Mouse (Mus musculus) Patski (cell line): ENCODE results near the gene Sp1. TPM values are rescaled to one million over a fixed set of nuclear protein-coding genes. Genes with fewer than 3 reads are reported as not detected.

Experiments
- ATAC-seq: fragments of 100-300 bp; one replicate; pipeline ENCODE4 v1.8.0; 2021
- CTCF ChIA-PET: fragments of 350-600 bp; sonication (Branson Sonifier 250); formaldehyde crosslinking; loops from one replicate; lab custom pipeline; 2022; ENCODE audit warnings: inconsistent platforms; lab: Charles Lee
- POLR2A ChIA-PET: fragments of 350-600 bp; sonication (Branson Sonifier 250); formaldehyde crosslinking; loops from one replicate; lab custom pipeline; 2022; ENCODE audit warnings: antibody characterized with exemption, inconsistent platforms; lab: Charles Lee
- DNase-seq: peaks from one replicate; pipeline ENCODE4 v3.0.0-alpha.2; 2011; ENCODE audit warnings: low read depth, low spot score
- H3K27me3 ChIP-seq: fragments of 371-371 bp; one replicate; pipeline ENCODE4 v1.5.1; 2021
- CTCF ChIP-seq: fragments of 100-300 bp; IDR thresholded peaks from one replicate; pipeline ENCODE4 v1.5.1; 2021
- in situ Hi-C: fragments of 300-500 bp; cut with MboI; formaldehyde crosslinking; loops from 3 replicates; pipeline ENCODE4 v1.11.1; 2018; ENCODE audit warnings: low pct_unique_long_range_greater_than_20kb, mixed read lengths
- polyA plus RNA-seq: library from polyadenylated mRNA; unstranded; gene quantifications from one replicate; pipeline ENCODE4 v1.2.3, GENCODE M21; 2021

The Sp1 gene
- polyA plus RNA-seq: 30.6 TPM

GRCm38 (mm10) chr15:102405489-102406195 is at the start of gene Sp1:
Gene Sp1 (plus strand): TSS chr15:102406143.
- H3K27me3 ChIP-seq: no peaks in the 10 kb centered on the region
- DNase-seq (peak; percentile 99), ATAC-seq (peak; percentile 93)
- ChIA-PET CTCF (interaction anchor here (1.0 to 1.8 kb wide), 5 partner anchors 9 to 26 kb away, joined by 3 to 4 read pairs (median 4); no protein-coding TSS in a partner anchor), POLR2A (interaction anchor here (1.1 to 1.3 kb wide), 2 partner anchors 29 to 77 kb away, joined by 3 to 4 read pairs; no protein-coding TSS in a partner anchor)
- in situ Hi-C loops: no loop called here
- no peak for TF ChIP-seq CTCF

GRCm38 (mm10) chr15:102356501-102357325 is 49.2 kb upstream of the Sp1 start:
- POLR2A ChIA-PET: no interaction called here
- CTCF ChIA-PET: interaction anchor here (1.0 kb wide), 1 partner anchor 21 kb away, joined by 3 read pairs; no protein-coding TSS in a partner anchor
- no peak for TF ChIP-seq CTCF
- H3K27me3 ChIP-seq: no peaks in the 10 kb centered on the region
- no peak for DNase-seq
- no peak for ATAC-seq
- in situ Hi-C loops: no loop called here

DNA sequence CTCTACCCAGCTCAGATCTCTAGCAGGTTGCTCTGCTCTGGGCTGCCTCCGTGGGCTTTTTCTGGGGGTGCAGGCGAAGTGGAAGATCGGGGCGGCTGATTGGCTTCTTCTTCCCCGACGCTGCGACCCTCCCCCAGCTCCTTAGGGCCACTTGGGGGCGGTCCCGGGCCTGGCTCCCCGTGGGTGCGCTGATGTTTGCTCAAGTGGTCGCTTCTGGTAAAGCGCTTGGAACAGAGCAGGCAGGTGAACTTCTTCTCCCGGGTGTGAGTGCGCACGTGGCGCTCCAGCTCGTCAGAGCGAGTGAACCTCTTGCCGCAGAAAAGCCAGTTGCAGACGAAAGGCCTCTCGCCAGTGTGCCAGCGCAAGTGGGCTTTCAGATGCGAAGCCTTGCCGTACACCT is 47.8 kb upstream of the Sp1 start:
- TF ChIP-seq CTCF: no peak
- in situ Hi-C loops: no loop called here
- ChIA-PET POLR2A (no interaction called here), CTCF (no interaction called here)
- no peaks in the 10 kb centered on the region for H3K27me3 ChIP-seq
- DNase-seq: no peak
- ATAC-seq: no peak

DNA sequence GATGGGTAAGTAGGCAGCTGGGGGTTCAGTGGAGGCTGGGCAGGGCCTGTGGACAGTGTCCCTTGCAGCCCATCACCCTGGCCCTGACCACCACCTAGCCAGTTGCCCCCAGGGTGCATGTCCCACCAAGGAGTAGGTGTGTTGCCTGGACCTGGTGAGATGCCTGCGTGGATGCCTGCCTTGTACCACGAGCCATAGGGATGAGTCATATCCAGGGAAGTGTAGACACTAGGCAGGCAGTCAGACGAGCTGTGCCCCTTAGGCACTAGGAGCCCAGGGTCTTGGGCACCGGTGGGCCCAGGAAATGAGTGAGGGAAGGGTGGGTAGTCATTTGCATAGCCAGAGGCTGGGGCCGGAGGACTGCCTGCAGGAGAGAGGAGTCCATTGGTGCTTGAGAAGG is 47.1 kb upstream of the Sp1 start:
- no peaks in the 10 kb centered on the region for H3K27me3 ChIP-seq
- ATAC-seq: peak; percentile 73
- CTCF ChIA-PET: interaction anchor here (0.9 to 1.8 kb wide), 4 partner anchors 8 to 41 kb away, joined by 3 to 6 read pairs (median 4); partner anchors contain the start of gene Aaas
- POLR2A ChIA-PET: interaction anchor here (0.6 kb wide), 1 partner anchor 80 kb away, joined by 3 read pairs; no protein-coding TSS in a partner anchor
- DNase-seq: no peak
- in situ Hi-C loops: no loop called here
- no peak for TF ChIP-seq CTCF

DNA sequence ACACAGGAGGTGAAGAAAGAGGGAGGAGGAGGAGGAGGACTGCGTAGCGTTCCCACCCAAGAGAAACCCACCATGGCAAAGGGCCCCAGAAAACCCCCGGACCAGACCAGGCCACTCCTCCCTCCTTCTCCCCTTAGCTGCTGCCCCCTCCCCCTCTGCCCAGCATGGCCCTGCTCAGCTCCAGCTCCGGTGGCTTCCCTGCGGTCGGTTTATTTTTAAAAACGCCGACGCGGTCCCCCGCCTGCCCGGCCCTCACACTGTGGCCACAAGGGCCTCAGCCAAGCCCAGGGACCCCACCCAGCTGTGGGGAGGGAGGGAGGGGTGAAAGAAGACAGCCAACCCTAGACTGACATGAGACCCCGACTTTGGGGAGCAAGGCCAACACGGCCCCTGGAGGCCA is 43.3 kb upstream of the Sp1 start:
- peaks cover 15% of the 10 kb centered on the region for H3K27me3 ChIP-seq
- ATAC-seq (no peak), DNase-seq (no peak)
- POLR2A ChIA-PET: interaction anchor here (0.7 to 1.1 kb wide), 2 partner anchors 10 to 253 kb away, joined by 3 to 4 read pairs; no protein-coding TSS in a partner anchor
- no peak for TF ChIP-seq CTCF
- CTCF ChIA-PET: no interaction called here
- in situ Hi-C loops: no loop called here

- peaks cover 15% of the 10 kb centered on the region for H3K27me3 ChIP-seq
- POLR2A ChIA-PET: no interaction called here
- CTCF ChIA-PET: no interaction called here
- TF ChIP-seq CTCF: no peak
- DNase-seq (no peak), ATAC-seq (no peak)
- in situ Hi-C loops: no loop called here
Observed at GRCm38 (mm10) chr15:102364678-102365077, 41.3 kb upstream of the Sp1 start.

- ATAC-seq (no peak), DNase-seq (no peak)
- peaks cover 15% of the 10 kb centered on the region for H3K27me3 ChIP-seq
- no peak for TF ChIP-seq CTCF
- CTCF ChIA-PET: interaction anchor here (0.8 to 1.1 kb wide), 2 partner anchors 11 to 20 kb away, joined by 3 read pairs; no protein-coding TSS in a partner anchor
- POLR2A ChIA-PET: no interaction called here
- in situ Hi-C loops: no loop called here
Observed at GRCm38 (mm10) chr15:102366238-102366637, 39.7 kb upstream of the Sp1 start.

DNA sequence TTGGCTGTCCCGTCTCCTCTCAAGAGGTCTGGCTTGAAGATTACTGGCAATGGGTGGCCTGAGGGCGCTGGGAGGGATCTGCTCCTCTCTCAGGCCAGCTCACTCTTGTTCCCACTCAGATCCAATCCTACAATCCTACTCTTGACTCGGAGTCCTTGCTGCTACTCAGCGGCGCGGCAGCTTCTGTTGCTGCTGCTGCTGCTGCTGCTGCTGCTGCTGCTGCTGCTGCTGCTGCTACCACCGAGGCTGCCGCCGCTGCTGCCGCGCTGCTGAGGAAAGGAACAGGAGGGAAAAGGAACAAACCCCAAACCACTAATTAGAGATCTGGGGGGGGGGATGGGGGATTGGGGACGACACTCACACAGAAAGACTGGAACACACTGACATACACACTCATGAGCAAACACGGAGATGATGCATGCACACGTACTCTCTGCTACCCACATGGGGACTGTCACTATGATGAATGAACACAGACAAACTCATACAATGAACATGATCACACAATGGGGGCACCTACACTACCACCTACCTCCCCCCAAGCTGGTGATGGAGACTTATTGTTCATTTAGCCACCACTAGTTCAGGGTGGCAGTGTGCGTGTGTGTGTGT is 39.1 kb upstream of the Sp1 start, which contains the start of gene Sp7:
TSS of gene Sp7 (minus strand) at position 450 of the 612 bp plus-strand sequence.
- CTCF ChIA-PET: interaction anchor here (1.1 kb wide), 1 partner anchor 11 kb away, joined by 3 read pairs; no protein-coding TSS in a partner anchor
- in situ Hi-C loops: no loop called here
- DNase-seq: no peak
- H3K27me3 ChIP-seq: peaks cover 15% of the 10 kb centered on the region
- no peak for ATAC-seq
- POLR2A ChIA-PET: no interaction called here
- no peak for TF ChIP-seq CTCF

DNA sequence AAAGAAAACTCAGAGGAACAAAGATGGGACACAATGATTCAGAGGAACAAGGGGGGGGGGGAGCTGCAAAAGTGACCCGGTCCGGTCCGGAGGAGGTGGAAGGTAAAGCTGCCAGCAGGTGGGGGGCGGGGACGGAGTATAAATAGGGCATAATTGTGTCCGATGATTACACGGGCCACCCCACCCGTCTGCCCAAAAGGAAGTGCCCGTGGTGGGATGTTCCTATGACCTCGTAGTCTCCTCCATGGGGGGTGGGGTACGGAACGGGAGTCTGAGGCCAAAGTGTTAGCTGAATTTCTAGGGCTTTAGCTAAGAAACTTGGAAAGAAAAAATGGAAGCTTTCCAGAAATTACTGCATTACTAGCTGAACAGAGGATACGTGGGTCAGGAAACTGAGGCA is 36.0 kb upstream of the Sp1 start:
- ATAC-seq: no peak
- in situ Hi-C loops: no loop called here
- peaks cover 6% of the 10 kb centered on the region for H3K27me3 ChIP-seq
- no peak for TF ChIP-seq CTCF
- ChIA-PET POLR2A (no interaction called here), CTCF (no interaction called here)
- no peak for DNase-seq

- DNase-seq: no peak
- POLR2A ChIA-PET: no interaction called here
- no peak for ATAC-seq
- CTCF ChIA-PET: interaction anchor here (1.0 kb wide), 1 partner anchor 11 kb away, joined by 3 read pairs; no protein-coding TSS in a partner anchor
- in situ Hi-C loops: no loop called here
- H3K27me3 ChIP-seq: no peaks in the 10 kb centered on the region
- no peak for TF ChIP-seq CTCF
Observed at GRCm38 (mm10) chr15:102370727-102371126, 35.2 kb upstream of the Sp1 start.
